Mouse (Mus musculus) cerebellum, adult 11 months (tissue): Measurements from ENCODE around the gene F9.
"Not testable (repeated sequence)": the region's sequence is repeated elsewhere in the genome, so short reads cannot be mapped to it uniquely, and the experiment has no call there.

ENCODE experiments used
- DNase-seq: peaks from one replicate; pipeline ENCODE4 v3.0.0; 2022

Gene F9

GRCm38 (mm10) chrX:59999221-60000083 lies at the start of gene F9:
Gene F9 (plus strand): TSS chrX:59999464.
- no peak for DNase-seq

- not testable (repeated sequence) for DNase-seq
Observed at GRCm38 (mm10) chrX:59969767-59970166, 29.5 kb upstream of the F9 start.

GRCm38 (mm10) chrX:60000084-60000443 lies 800 bp downstream of the F9 start:
- DNase-seq = no peak

GRCm38 (mm10) chrX:60001461-60001860 lies 2.2 kb downstream of the F9 start:
- DNase-seq = no peak

- peak; percentile 6 for DNase-seq
Observed at GRCm38 (mm10) chrX:60013084-60013676, 13.9 kb downstream of the F9 start.

GRCm38 (mm10) chrX:60014588-60014987 lies 15.3 kb downstream of the F9 start:
- DNase-seq = no peak

GRCm38 (mm10) chrX:60021007-60021406 lies 21.7 kb downstream of the F9 start:
- DNase-seq = no peak

GRCm38 (mm10) chrX:60021595-60021994 lies 22.3 kb downstream of the F9 start:
- no peak for DNase-seq

- DNase-seq = no peak
Observed at GRCm38 (mm10) chrX:60026654-60027053, 27.4 kb downstream of the F9 start.

GRCm38 (mm10) chrX:60054745-60055144 lies 55.5 kb downstream of the F9 start:
- DNase-seq = no peak

GRCm38 (mm10) chrX:60055185-60055584 lies 55.9 kb downstream of the F9 start:
- no peak for DNase-seq

- no peak for DNase-seq
Observed at GRCm38 (mm10) chrX:60075359-60075758, 76.1 kb downstream of the F9 start.
